Mouse (Mus musculus) testis, postnatal 14 days (tissue): ENCODE data around the gene Npas2.

Experiments
- DNase-seq: peaks from one replicate; pipeline ENCODE4 v3.0.0; 2021; ENCODE audit warnings: low spot score

Npas2 gene

GRCm38 (mm10) chr1:39284786-39285185 is 91.3 kb downstream of the Npas2 start:
- peak; percentile 64 for DNase-seq

- no peak for DNase-seq
Observed at GRCm38 (mm10) chr1:39287076-39287475, 93.5 kb downstream of the Npas2 start.

GRCm38 (mm10) chr1:39287831-39288230 is 94.3 kb downstream of the Npas2 start:
- no peak for DNase-seq

GRCm38 (mm10) chr1:39288425-39288824 is 94.9 kb downstream of the Npas2 start:
- no peak for DNase-seq

- DNase-seq: no peak
Observed at GRCm38 (mm10) chr1:39292001-39292400, 98.5 kb downstream of the Npas2 start.

GRCm38 (mm10) chr1:39298294-39298693 is 104.8 kb downstream of the Npas2 start:
- DNase-seq: no peak

- no peak for DNase-seq
Observed at GRCm38 (mm10) chr1:39300243-39300642, 106.7 kb downstream of the Npas2 start.

GRCm38 (mm10) chr1:39300676-39301075 is 107.1 kb downstream of the Npas2 start:
- DNase-seq: no peak

GRCm38 (mm10) chr1:39302246-39302645 is 108.7 kb downstream of the Npas2 start:
- no peak for DNase-seq

- DNase-seq: no peak
Observed at GRCm38 (mm10) chr1:39303054-39303649, 109.6 kb downstream of the Npas2 start.

GRCm38 (mm10) chr1:39307291-39307690 is 113.8 kb downstream of the Npas2 start:
- no peak for DNase-seq

- no peak for DNase-seq
Observed at GRCm38 (mm10) chr1:39307971-39308370, 114.4 kb downstream of the Npas2 start.

- DNase-seq: no peak
Observed at GRCm38 (mm10) chr1:39309548-39309947, 116.0 kb downstream of the Npas2 start.

GRCm38 (mm10) chr1:39312345-39312967 is 118.9 kb downstream of the Npas2 start:
- DNase-seq: no peak

- peak; percentile 61 for DNase-seq
Observed at GRCm38 (mm10) chr1:39313352-39314245, 120.1 kb downstream of the Npas2 start.

- DNase-seq: no peak
Observed at GRCm38 (mm10) chr1:39317935-39318334, 124.4 kb downstream of the Npas2 start.

GRCm38 (mm10) chr1:39318870-39319269 is 125.3 kb downstream of the Npas2 start:
- no peak for DNase-seq

GRCm38 (mm10) chr1:39321954-39322353 is 128.4 kb downstream of the Npas2 start:
- DNase-seq: no peak

- no peak for DNase-seq
Observed at GRCm38 (mm10) chr1:39325228-39325627, 131.7 kb downstream of the Npas2 start.

- no peak for DNase-seq
Observed at GRCm38 (mm10) chr1:39327546-39327945, 134.0 kb downstream of the Npas2 start.

GRCm38 (mm10) chr1:39330857-39331594 is 137.5 kb downstream of the Npas2 start:
- no peak for DNase-seq

GRCm38 (mm10) chr1:39332456-39332855 is 138.9 kb downstream of the Npas2 start:
- no peak for DNase-seq
